Mouse (Mus musculus) liver, embryonic 14.5 days (tissue): ENCODE measurements at regions not wholly inside any gene's neighbourhood (a gene's known extent, or its start where the extent isn't known, plus 50 kb on each side); places are given as distances from the start of the nearest gene placed in this dataset.

Experiments used
- ATAC-seq: fragments of 200-750 bp; cut with Nextera tagmentation; 2 replicates; pipeline ENCODE4 v1.8.0; 2017; ENCODE audit warnings: moderate number of reproducible peaks, mild to moderate bottlenecking, moderate library complexity; ENCODE audit not compliant: insufficient read depth
- DNase-seq, 3 experiments: peaks; one replicate each; pipeline ENCODE4 v3.0.0-alpha.2; 2012 to 2013; ENCODE audit warnings: low read depth in 3 of 3, low spot score in 3 of 3
- H3K27ac ChIP-seq: fragments of 300-500 bp; sonication (generic); 2 replicates; pipeline ENCODE4 v1.5.1; 2014; ENCODE audit warnings: moderate library complexity, mild to moderate bottlenecking, control low read depth, inconsistent platforms
- H3K27me3 ChIP-seq: fragments of 300-500 bp; sonication (generic); 2 replicates; pipeline ENCODE4 v1.6.1; 2014; ENCODE audit warnings: mild to moderate bottlenecking, low read length, moderate library complexity; ENCODE audit not compliant: control insufficient read depth, insufficient read depth
- H3K36me3 ChIP-seq: fragments of 300-500 bp; sonication (generic); replicated peaks from 2 replicates; pipeline ENCODE4 v1.6.1; 2014; ENCODE audit warnings: low read depth; ENCODE audit not compliant: control insufficient read depth, insufficient read depth
- H3K4me1 ChIP-seq, 2 experiments: fragments of 200-500 bp in 1 of 2; fragments of 300-500 bp in 1 of 2; sonication (generic) in 1 of 2; replicated peaks; 2 replicates each; pipeline ENCODE4 v1.6.1; 2012 to 2014; ENCODE audit warnings: antibody characterized with exemption in 1 of 2, inconsistent platforms in 1 of 2, low read length in 1 of 2; ENCODE audit not compliant: control insufficient read depth in 2 of 2, insufficient read depth in 2 of 2
- H3K4me2 ChIP-seq: fragments of 300-500 bp; sonication (generic); 2 replicates; pipeline ENCODE4 v1.6.1; 2014; ENCODE audit warnings: low read depth, mild to moderate bottlenecking, control low read depth, moderate library complexity
- H3K4me3 ChIP-seq, 2 experiments: fragments of 200-500 bp in 1 of 2; fragments of 300-500 bp in 1 of 2; sonication (generic) in 1 of 2; 2 replicates each; pipeline ENCODE4 v1.5.1; 2012 to 2014; ENCODE audit warnings: low read depth in 2 of 2, low read length in 2 of 2, mild to moderate bottlenecking in 2 of 2, control low read depth in 1 of 2, inconsistent platforms in 1 of 2, moderate library complexity in 1 of 2; ENCODE audit not compliant: insufficient read depth in 1 of 2
- H3K9ac ChIP-seq: fragments of 300-500 bp; sonication (generic); replicated peaks from 2 replicates; pipeline ENCODE4 v1.6.1; 2014; ENCODE audit warnings: mild to moderate bottlenecking, control low read depth, moderate library complexity
- H3K9me3 ChIP-seq: fragments of 300-500 bp; sonication (generic); 2 replicates; pipeline ENCODE4 v1.6.1; 2016; ENCODE audit warnings: low read length, mixed read lengths; ENCODE audit not compliant: control insufficient read depth
- CTCF ChIP-seq: IDR thresholded peaks from 2 replicates; pipeline ENCODE4 v1.5.1; 2016; ENCODE audit warnings: antibody characterized with exemption, low read depth, control low read depth
- EP300 ChIP-seq: IDR thresholded peaks from 2 replicates; pipeline ENCODE4 v1.6.1; 2016; ENCODE audit warnings: antibody characterized with exemption, low read depth
- WGBS: fragments of 180-500 bp; shearing (Covaris S2); extraction: QIAGEN DNeasy Blood & Tissue Kit; methylation state at CpG from one replicate; pipeline ENCODE4 v1.1.7; 2014; ENCODE audit not compliant: insufficient replicate concordance; 5-methylcytosine and 5-hydroxymethylcytosine counted together

DNA sequence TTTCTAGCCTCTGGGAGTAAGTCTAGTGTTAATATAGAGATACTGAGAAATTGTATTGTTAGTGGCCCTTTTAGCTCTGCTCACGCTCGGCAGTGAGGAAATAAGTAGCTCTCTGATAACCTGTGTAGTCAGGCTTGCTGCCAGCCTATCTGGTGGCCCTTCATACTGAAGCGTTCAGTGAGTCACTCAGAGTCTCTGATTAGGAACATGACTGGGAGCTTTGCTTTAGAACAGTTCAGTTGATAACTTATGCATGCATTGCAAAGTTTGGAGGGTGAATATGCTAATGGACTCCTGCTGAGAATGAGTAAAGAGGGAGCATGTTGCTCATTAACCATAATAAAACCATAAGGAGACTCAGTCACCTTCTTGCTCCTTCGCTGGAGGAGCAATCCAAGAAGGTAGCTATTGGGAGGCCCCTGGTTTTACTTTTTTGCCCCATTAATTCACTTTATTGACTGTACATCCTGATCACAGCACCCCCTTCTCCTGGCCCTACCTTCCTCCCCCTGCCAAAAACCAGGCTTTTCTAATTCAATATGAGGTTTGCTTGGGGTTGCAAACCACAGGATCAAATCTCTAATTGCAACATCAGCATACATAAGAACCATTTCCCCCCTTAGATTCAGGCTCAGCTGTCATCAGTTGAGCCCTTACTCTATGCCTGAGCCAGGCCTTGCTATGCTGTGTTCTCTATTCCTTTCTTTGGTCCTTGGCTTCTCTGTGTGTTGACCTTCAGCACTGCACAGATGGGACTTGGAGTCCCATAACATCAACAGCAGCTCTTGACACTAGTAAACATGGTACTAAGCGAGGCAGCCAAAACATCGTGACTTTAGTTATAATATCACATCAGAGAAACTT, 342.3 kb downstream of the Fam84a start:
- no peak overlapping the region for H3K9ac ChIP-seq
- DNase-seq: no peak
- no peaks in the 10 kb centered on the region for H3K36me3 ChIP-seq
- ATAC-seq: no peak
- TF ChIP-seq CTCF: no peak
- no peaks in the 10 kb centered on the region for H3K27me3 ChIP-seq
- H3K4me2 ChIP-seq: no peak overlapping the region
- H3K4me3 ChIP-seq: no peak overlapping the region
- no peak overlapping the region for H3K27ac ChIP-seq
- H3K9me3 ChIP-seq: no peaks in the 10 kb centered on the region
- WGBS: 48% methylated on average over 6 of the region's 6 CpGs
- no peaks in the 10 kb centered on the region for H3K4me1 ChIP-seq

DNA sequence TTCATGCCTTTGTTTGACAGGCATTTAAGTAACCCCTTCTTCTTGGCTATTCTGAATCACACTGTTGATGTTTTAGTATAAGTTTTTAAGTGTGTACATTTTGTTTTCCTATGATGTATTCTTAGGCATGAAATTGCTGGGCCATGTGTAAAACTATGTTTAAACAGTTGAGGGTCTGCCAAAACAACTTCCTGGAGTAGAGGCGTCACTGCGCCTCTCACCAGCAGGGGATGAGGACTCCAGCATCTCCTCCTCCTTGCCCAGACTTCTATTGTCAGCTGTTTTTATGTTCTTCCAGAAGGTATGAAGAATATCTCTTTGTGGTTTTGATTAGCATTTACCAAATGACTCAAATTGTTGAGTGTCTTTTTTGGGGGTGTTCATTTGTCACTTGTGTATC, 372.1 kb downstream of the Fam84a start:
- WGBS: 76% methylated on average over 2 of the region's 2 CpGs
- TF ChIP-seq CTCF (no peak), EP300 (no peak)
- Histone ChIP-seq H3K27me3 (no peaks in the 10 kb centered on the region), H3K9ac (no peak overlapping the region), H3K27ac (no peak overlapping the region), H3K9me3 (no peaks in the 10 kb centered on the region), H3K4me1 (no peaks in the 10 kb centered on the region), H3K4me2 (no peak overlapping the region), H3K4me3 (no peak overlapping the region), H3K36me3 (no peaks in the 10 kb centered on the region)
- ATAC-seq: no peak
- no peak for DNase-seq

DNA sequence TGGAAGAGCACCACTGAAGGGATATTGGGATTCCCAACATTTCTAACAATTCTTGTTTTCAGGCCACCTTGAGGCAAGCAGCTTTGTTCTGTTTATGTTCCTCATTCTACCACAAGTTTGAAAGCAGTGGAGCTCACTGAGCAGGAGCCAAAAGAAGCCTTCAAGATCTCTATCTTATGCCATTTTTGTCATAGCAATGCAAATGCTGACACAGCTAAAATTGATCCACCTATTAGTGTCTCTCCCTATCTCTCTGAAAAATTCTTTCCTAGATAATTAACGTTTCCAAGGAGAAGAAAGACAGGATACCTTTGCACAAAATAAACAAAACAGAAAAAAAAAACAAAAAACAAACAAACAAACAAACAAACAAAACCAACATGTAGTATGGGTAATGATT, 375.2 kb downstream of the Fam84a start:
- Histone ChIP-seq H3K27ac (no peak overlapping the region), H3K4me1 (no peaks in the 10 kb centered on the region), H3K36me3 (no peaks in the 10 kb centered on the region), H3K9me3 (no peaks in the 10 kb centered on the region), H3K4me2 (no peak overlapping the region), H3K27me3 (no peaks in the 10 kb centered on the region), H3K9ac (no peak overlapping the region), H3K4me3 (no peak overlapping the region)
- ATAC-seq (no peak), DNase-seq (no peak)
- WGBS: 38% methylated on average over 1 of the region's 1 CpGs
- TF ChIP-seq CTCF (no peak), EP300 (no peak)

DNA sequence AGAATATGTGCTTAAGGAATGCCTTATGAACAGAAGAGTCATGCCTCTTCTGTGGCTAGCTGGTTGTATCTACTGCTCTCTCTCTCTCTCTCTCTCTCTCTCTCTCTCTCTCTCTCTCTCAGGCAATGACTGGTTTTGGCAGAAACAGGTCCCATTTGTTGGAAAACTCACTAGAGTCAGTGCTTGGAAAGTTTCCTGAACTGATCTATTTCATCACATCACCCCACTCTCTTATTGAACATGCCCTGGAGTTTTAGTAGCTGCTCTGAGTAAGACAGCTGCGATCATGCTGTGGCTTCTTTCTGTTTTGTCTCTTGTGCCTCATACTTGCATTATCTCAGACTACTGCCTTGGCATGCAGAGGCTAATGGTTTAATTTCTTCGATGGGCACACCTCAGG, 382.2 kb downstream of the Fam84a start:
- Histone ChIP-seq H3K36me3 (no peaks in the 10 kb centered on the region), H3K9me3 (no peaks in the 10 kb centered on the region), H3K4me3 (no peak overlapping the region), H3K27me3 (no peaks in the 10 kb centered on the region), H3K27ac (no peak overlapping the region), H3K9ac (no peak overlapping the region), H3K4me2 (no peak overlapping the region), H3K4me1 (no peaks in the 10 kb centered on the region)
- no peak for TF ChIP-seq CTCF
- no peak for TF ChIP-seq EP300
- ATAC-seq: no peak
- no peak for DNase-seq
- 56% methylated on average over 2 of the region's 2 CpGs for WGBS

DNA sequence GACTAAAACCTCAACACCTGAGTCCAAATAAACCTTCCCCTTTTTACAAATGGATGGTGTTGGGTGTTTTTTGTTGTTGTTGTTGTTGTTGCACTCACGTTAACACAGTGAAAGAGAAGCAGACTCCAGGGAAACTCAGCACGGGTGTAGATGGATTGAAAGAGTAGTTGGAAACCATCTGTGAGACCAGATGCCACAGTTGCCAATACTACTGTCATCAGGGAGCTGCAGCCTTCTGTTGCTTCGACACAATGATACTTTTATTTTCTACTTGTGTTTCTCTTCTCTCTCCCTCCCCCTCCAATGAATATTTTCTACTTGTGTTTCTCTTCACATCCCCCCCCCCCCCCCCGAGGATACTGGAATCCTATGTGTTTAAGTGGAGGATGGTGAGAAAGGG, 382.7 kb downstream of the Fam84a start:
- TF ChIP-seq CTCF (no peak), EP300 (no peak)
- WGBS: 43% methylated on average over 4 of the region's 4 CpGs
- H3K4me2 ChIP-seq: no peak overlapping the region
- no peak for ATAC-seq
- no peaks in the 10 kb centered on the region for H3K9me3 ChIP-seq
- H3K4me3 ChIP-seq: no peak overlapping the region
- no peak for DNase-seq
- no peaks in the 10 kb centered on the region for H3K36me3 ChIP-seq
- H3K27ac ChIP-seq: no peak overlapping the region
- H3K4me1 ChIP-seq: no peaks in the 10 kb centered on the region
- H3K27me3 ChIP-seq: no peaks in the 10 kb centered on the region
- H3K9ac ChIP-seq: no peak overlapping the region
